Mouse (Mus musculus) testis, adult 2 months (tissue): ENCODE results near the gene Adcy9. TPM values are rescaled to one million over a fixed set of nuclear protein-coding genes. Genes with fewer than 3 reads are reported as not detected.

ENCODE experiments used
- H3K27ac ChIP-seq: fragments of 200-500 bp; 2 replicates; pipeline ENCODE4 v1.5.1; 2012; ENCODE audit warnings: low read depth, low read length; ENCODE audit not compliant: control insufficient read depth, insufficient read depth
- H3K27me3 ChIP-seq: fragments of 200-500 bp; 2 replicates; pipeline ENCODE4 v1.6.1; 2012; ENCODE audit warnings: mild to moderate bottlenecking, low read length, moderate library complexity; ENCODE audit not compliant: control insufficient read depth, insufficient read depth
- H3K36me3 ChIP-seq: fragments of 200-500 bp; 2 replicates; pipeline ENCODE4 v1.6.1; 2012; ENCODE audit warnings: mild to moderate bottlenecking, low read length; ENCODE audit not compliant: control insufficient read depth, insufficient read depth
- H3K4me1 ChIP-seq: fragments of 200-500 bp; 2 replicates; pipeline ENCODE4 v1.6.1; 2012; ENCODE audit warnings: low read length; ENCODE audit not compliant: control insufficient read depth, insufficient read depth
- H3K4me3 ChIP-seq: fragments of 200-500 bp; 2 replicates; pipeline ENCODE4 v1.5.1; 2012; ENCODE audit warnings: low read depth, mild to moderate bottlenecking, low read length, moderate library complexity, mixed read lengths; ENCODE audit not compliant: control insufficient read depth
- CTCF ChIP-seq: fragments of 200-500 bp; IDR thresholded peaks from 2 replicates; pipeline ENCODE4 v1.5.1; 2012; ENCODE audit warnings: low read depth, mild to moderate bottlenecking, inconsistent platforms, low read length, moderate library complexity; ENCODE audit not compliant: control insufficient read depth, insufficient read depth, insufficient replicate concordance
- POLR2A ChIP-seq: fragments of 200-500 bp; IDR thresholded peaks from 2 replicates; pipeline ENCODE4 v1.6.1; 2012; ENCODE audit warnings: low read depth, mild to moderate bottlenecking, inconsistent platforms, low read length, moderate library complexity; ENCODE audit not compliant: control insufficient read depth
- polyA plus RNA-seq: library from polyadenylated mRNA; depleted of rRNA; stranded (reverse); fragments of >200 nt; gene quantifications from 2 replicates; pipeline ENCODE4 v1.2.3, GENCODE M21; 2012

The Adcy9 gene
- polyA plus RNA-seq, 1 experiment, result 3.4 TPM

DNA sequence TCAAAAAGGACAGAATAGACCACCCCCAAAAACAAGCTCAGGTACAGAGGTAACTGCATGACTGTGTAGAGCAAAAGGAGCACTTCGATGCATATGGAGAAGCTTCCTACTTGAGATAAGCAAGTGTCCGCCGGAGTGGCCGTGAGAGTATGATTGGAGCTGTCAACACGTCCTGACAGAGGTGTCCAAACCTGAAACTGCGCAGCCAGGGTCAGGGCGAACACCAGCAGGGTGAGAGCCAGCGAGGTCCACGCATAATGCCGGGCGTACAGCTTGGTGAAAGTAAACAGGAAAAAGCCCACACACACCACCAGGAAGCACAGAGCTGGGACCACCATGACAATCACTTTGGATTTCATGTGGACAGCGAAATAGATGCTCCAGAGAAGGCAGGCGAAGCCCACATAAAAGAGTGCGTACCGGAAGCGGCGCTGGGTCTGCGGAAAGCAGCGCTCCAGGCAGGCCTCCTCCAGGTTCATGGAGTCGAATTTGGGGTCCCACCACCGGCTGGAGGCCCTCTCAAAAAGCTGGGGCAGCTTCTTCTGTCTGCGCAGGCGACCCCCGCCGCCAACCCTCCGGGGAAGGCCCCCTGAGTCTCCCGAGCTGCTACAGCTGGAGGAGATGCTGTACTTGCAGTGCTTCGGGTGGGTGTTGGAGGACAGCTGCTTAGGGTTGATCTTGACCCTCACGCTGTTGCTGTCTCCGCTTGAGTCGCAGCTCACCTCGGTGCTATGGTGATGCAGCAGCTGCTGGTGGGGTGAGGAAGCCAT, 1.3 kb downstream of the Adcy9 start:
- Histone ChIP-seq H3K4me3 (peak overlapping the region; percentile 73), H3K36me3 (no peaks in the 10 kb centered on the region), H3K27ac (no peak overlapping the region; the same call in 1 of the 2 replicates), H3K4me1 (peaks cover 19% of the 10 kb centered on the region), H3K27me3 (no peaks in the 10 kb centered on the region)
- TF ChIP-seq POLR2A (no peak), CTCF (no peak)

DNA sequence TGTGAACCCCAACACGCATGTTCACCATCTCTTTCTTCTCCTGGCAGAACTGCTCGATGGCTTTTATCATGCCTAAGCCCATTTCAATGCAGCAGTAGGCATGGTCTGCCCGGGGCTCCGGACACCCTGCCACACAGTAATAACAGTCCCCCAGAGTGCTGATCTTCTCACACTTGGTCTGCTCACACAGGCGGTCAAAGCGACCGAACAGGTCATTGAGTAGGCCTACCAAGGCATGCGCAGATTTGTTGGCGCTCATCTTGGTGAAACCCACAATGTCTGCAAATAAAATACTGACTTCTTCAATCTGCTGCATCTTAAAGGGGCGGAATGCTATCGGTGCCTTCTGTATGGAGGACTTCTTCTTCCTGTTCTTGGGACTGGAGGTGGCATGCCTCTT, 2.2 kb downstream of the Adcy9 start:
- Histone ChIP-seq H3K36me3 (no peaks in the 10 kb centered on the region), H3K4me3 (no peak overlapping the region), H3K27me3 (no peaks in the 10 kb centered on the region), H3K4me1 (peaks cover 19% of the 10 kb centered on the region), H3K27ac (no peak overlapping the region)
- TF ChIP-seq CTCF (no peak), POLR2A (no peak)

DNA sequence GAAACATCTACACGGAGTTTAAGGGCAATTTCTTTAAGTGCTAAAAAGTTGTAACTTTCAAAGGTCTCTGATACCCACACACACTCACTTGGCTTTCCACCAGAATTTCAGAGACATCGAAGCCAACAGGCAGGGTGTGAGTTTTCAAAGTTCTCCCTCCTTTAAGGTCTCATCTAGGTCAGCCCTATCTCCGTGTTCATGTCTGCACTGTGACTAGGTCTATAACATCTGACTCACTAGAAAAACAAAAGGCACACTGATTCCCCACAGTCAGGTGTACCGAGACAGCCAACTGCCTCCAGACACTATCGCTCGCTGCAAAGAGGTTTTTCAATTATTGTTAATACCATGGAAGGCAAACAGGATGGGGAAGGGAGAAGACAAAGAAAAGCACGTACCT, 2.8 kb downstream of the Adcy9 start:
- Histone ChIP-seq H3K4me3 (no peak overlapping the region), H3K27me3 (no peaks in the 10 kb centered on the region), H3K36me3 (no peaks in the 10 kb centered on the region), H3K4me1 (peaks cover 19% of the 10 kb centered on the region), H3K27ac (no peak overlapping the region)
- TF ChIP-seq POLR2A, result no peak
- no peak for TF ChIP-seq CTCF

DNA sequence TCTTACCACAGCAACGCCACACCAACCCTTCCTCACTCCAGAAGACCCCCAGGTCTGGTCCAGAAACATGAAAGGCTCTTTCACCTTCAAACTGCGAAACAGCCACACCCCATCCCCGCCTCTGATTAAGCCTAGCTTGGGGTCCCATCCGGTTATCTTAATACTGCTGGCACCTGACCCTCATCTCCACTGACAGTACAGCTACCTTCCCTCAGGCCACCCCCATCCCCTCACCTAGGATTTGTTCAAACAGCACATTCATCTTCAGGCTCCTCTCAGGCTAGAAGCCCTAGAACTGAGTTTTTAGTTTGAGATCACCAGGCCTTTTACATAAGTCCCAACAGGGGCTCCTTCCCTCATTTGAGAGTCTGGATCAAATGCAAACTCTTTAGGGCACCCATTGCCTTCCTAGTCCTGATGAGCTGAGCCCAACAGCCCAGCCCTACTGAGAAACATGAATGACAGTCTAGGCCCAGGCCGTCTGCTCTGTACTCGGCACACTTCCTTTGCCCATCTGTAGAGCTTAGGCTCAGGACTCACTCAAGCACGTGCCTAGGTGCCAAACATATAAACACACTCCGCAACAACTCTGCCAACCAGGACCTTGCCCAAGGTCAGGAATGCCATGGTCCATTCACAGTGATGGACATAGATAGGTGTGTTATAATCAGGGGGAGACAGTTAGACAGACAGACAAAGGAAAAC, 5.3 kb downstream of the Adcy9 start:
- Histone ChIP-seq H3K36me3 (no peaks in the 10 kb centered on the region), H3K4me1 (peaks cover 15% of the 10 kb centered on the region), H3K27me3 (no peaks in the 10 kb centered on the region), H3K27ac (no peak overlapping the region), H3K4me3 (no peak overlapping the region)
- TF ChIP-seq POLR2A (no peak), CTCF (no peak)

DNA sequence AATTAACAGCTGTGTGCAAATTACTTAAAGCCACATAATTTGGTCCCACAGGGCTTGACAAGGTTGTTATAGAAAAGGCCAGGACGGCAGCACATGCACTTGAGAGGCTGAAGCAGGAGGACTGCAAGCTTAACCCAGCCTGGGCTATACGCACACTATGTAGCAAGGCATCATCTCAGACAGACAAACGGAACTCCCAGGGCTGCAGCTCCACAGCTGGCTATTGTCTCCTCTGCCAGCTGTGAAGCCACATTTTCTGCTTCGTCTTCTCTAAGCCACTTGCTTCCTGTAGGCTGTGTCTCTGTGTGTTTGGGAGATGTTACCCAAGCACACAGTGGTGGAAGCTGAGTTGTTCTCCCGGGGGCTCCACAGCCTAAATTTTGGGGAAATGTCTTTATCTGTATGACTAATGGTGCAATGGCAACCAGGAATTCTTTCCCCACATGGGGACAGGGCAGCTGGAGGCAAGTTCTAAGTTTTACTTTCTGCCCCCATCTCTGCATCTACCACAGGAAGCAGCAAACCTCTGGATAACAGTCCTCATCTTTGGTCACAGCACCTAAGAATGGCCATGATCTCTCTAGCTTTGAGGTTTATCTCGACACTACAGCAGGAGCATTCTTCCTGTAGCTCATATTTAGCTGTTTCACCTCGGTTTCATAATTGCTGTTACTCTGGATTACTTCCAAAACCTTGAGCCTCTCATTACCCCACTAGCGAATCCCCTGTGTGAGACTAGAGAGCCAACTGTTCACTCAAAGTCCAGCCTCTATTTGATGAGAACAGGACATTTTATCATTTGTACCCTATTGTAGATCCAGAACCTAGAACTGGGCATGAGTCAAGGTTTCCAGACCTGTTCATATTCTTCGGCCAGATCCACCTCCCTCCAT, 6.1 kb downstream of the Adcy9 start:
- no peak overlapping the region for H3K4me3 ChIP-seq
- peaks cover 10% of the 10 kb centered on the region for H3K4me1 ChIP-seq
- TF ChIP-seq POLR2A, result no peak
- TF ChIP-seq CTCF, result no peak
- no peaks in the 10 kb centered on the region for H3K27me3 ChIP-seq
- H3K36me3 ChIP-seq, result no peaks in the 10 kb centered on the region
- peak overlapping the region; percentile 17 for H3K27ac ChIP-seq

GRCm38 (mm10) chr16:4413301-4413700, 7.0 kb downstream of the Adcy9 start:
- TF ChIP-seq POLR2A (no peak), CTCF (no peak)
- H3K27me3 ChIP-seq, result no peaks in the 10 kb centered on the region
- no peak overlapping the region for H3K27ac ChIP-seq
- no peak overlapping the region for H3K4me3 ChIP-seq
- peaks cover 2% of the 10 kb centered on the region; the same call in 1 of the 2 replicates for H3K4me1 ChIP-seq
- no peaks in the 10 kb centered on the region for H3K36me3 ChIP-seq
